Mouse (Mus musculus) midbrain, postnatal 0 days (tissue): ENCODE results near the gene Plch2. TPM values are rescaled to one million over a fixed set of nuclear protein-coding genes. Genes with fewer than 3 reads are reported as not detected.

Experiments
- ATAC-seq: fragments of 200-750 bp; cut with Nextera tagmentation; 2 replicates; pipeline ENCODE4 v1.8.0; 2017; ENCODE audit warnings: moderate number of reproducible peaks, mild to moderate bottlenecking, moderate TSS enrichment, moderate library complexity; ENCODE audit not compliant: low FRiP score
- DNase-seq: peaks from one replicate; pipeline ENCODE4 v3.0.0-alpha.2; 2015; ENCODE audit warnings: low spot score
- H3K27ac ChIP-seq: fragments of 300-500 bp; sonication (generic); 2 replicates; pipeline ENCODE4 v1.5.1; 2014; ENCODE audit warnings: low read depth, mild to moderate bottlenecking, low read length, mixed read lengths
- H3K27me3 ChIP-seq: fragments of 300-500 bp; sonication (generic); 2 replicates; pipeline ENCODE4 v1.6.1; 2014; ENCODE audit warnings: low read length, control low read depth, mixed read lengths; ENCODE audit not compliant: insufficient read depth
- H3K36me3 ChIP-seq: fragments of 300-500 bp; sonication (generic); 2 replicates; pipeline ENCODE4 v1.6.1; 2014; ENCODE audit warnings: low read length, control low read depth, mixed read lengths; ENCODE audit not compliant: insufficient read depth
- H3K4me1 ChIP-seq: fragments of 300-500 bp; sonication (generic); 2 replicates; pipeline ENCODE4 v1.6.1; 2014; ENCODE audit warnings: mild to moderate bottlenecking, control low read depth, antibody characterized with exemption, low read length, mixed read lengths; ENCODE audit not compliant: insufficient read depth
- H3K4me2 ChIP-seq: fragments of 300-500 bp; sonication (generic); 2 replicates; pipeline ENCODE4 v1.6.1; 2014; ENCODE audit warnings: low read depth, mild to moderate bottlenecking, low read length, mixed read lengths; ENCODE audit not compliant: poor library complexity, severe bottlenecking
- H3K4me3 ChIP-seq: fragments of 300-500 bp; sonication (generic); 2 replicates; pipeline ENCODE4 v1.5.1; 2014; ENCODE audit warnings: low read depth, mild to moderate bottlenecking, low read length, moderate library complexity
- H3K9ac ChIP-seq: fragments of 300-500 bp; sonication (generic); replicated peaks from 2 replicates; pipeline ENCODE4 v1.6.1; 2014; ENCODE audit warnings: mild to moderate bottlenecking, low read length, moderate library complexity, mixed read lengths; ENCODE audit not compliant: poor library complexity, severe bottlenecking
- H3K9me3 ChIP-seq: fragments of 300-500 bp; sonication (generic); 2 replicates; pipeline ENCODE4 v1.6.1; 2016; ENCODE audit warnings: low read length, control low read depth
- CTCF ChIP-seq: IDR thresholded peaks from 2 replicates; pipeline ENCODE4 v1.5.1; 2016; ENCODE audit warnings: antibody characterized with exemption, mild to moderate bottlenecking
- WGBS: fragments of 180-500 bp; shearing (Covaris S2); extraction: QIAGEN DNeasy Blood & Tissue Kit; methylation state at CpG from one replicate; pipeline ENCODE4 v1.1.7; 2014; 5-methylcytosine and 5-hydroxymethylcytosine counted together
- polyA plus RNA-seq: library from polyadenylated mRNA; unstranded; fragments of >200 nt; fragmentation: Nextera tagmentation; extraction: Ambion mirVana; gene quantifications from 2 replicates; pipeline ENCODE4 v1.2.1, GENCODE M21; 2015
- total RNA-seq: library from RNA; depleted of rRNA; stranded (reverse); fragments of >200 nt; gene quantifications from 2 replicates; pipeline ENCODE4 v1.2.3, GENCODE M21; 2014

The Plch2 gene
- total and polyA plus RNA-seq, 2 experiments from 2014 or later, result 21.7 to 49.8 TPM

- ATAC-seq, result no peak
- Histone ChIP-seq H3K27me3 (no peaks in the 10 kb centered on the region), H3K4me1 (peaks cover 8% of the 10 kb centered on the region; the same call in 1 of the 2 replicates), H3K27ac (no peak overlapping the region), H3K4me2 (no peak overlapping the region), H3K9me3 (no peaks in the 10 kb centered on the region), H3K9ac (no peak overlapping the region), H3K36me3 (no peaks in the 10 kb centered on the region), H3K4me3 (no peak overlapping the region)
- no peak for TF ChIP-seq CTCF
- 75% methylated on average over 8 of the region's 8 CpGs for WGBS
- no peak for DNase-seq
These were observed 45.1 kb downstream of the Plch2 start for GRCm38 (mm10) chr4:155011312-155012025.

- ATAC-seq, result 0 out of 2 replicates have a peak, but pooled peaks have one; percentile 29
- 64% methylated on average over 5 of the region's 5 CpGs for WGBS
- DNase-seq, result peak; percentile 83
- Histone ChIP-seq H3K27me3 (no peaks in the 10 kb centered on the region), H3K9me3 (no peaks in the 10 kb centered on the region), H3K9ac (no peak overlapping the region), H3K4me2 (no peak overlapping the region), H3K27ac (no peak overlapping the region), H3K4me1 (peaks cover 8% of the 10 kb centered on the region; the same call in 1 of the 2 replicates), H3K4me3 (no peak overlapping the region), H3K36me3 (no peaks in the 10 kb centered on the region; the same call in 1 of the 2 replicates)
- no peak for TF ChIP-seq CTCF
These were observed 45.7 kb downstream of the Plch2 start for GRCm38 (mm10) chr4:155010870-155011269.

GRCm38 (mm10) chr4:155009216-155009615, 47.4 kb downstream of the Plch2 start:
- TF ChIP-seq CTCF, result no peak
- no peak overlapping the region for H3K9ac ChIP-seq
- DNase-seq (no peak), ATAC-seq (no peak)
- H3K36me3 ChIP-seq, result no peaks in the 10 kb centered on the region; the same call in 1 of the 2 replicates
- no peak overlapping the region for H3K4me3 ChIP-seq
- H3K27ac ChIP-seq, result no peak overlapping the region
- no peaks in the 10 kb centered on the region for H3K9me3 ChIP-seq
- no peak overlapping the region for H3K4me2 ChIP-seq
- H3K4me1 ChIP-seq, result peaks cover 4% of the 10 kb centered on the region; the same call in 1 of the 2 replicates
- H3K27me3 ChIP-seq, result no peaks in the 10 kb centered on the region
- WGBS, result 86% methylated on average over 3 of the region's 3 CpGs

- peaks cover 4% of the 10 kb centered on the region; the same call in 1 of the 2 replicates for H3K4me1 ChIP-seq
- no peaks in the 10 kb centered on the region; the same call in 1 of the 2 replicates for H3K36me3 ChIP-seq
- no peak overlapping the region for H3K4me3 ChIP-seq
- DNase-seq (no peak), ATAC-seq (no peak)
- no peak overlapping the region for H3K4me2 ChIP-seq
- no peaks in the 10 kb centered on the region for H3K9me3 ChIP-seq
- no peak overlapping the region for H3K9ac ChIP-seq
- no peak overlapping the region for H3K27ac ChIP-seq
- TF ChIP-seq CTCF, result no peak
- H3K27me3 ChIP-seq, result no peaks in the 10 kb centered on the region
These were observed 48.5 kb downstream of the Plch2 start for GRCm38 (mm10) chr4:155008075-155008474.

- Histone ChIP-seq H3K27me3 (no peaks in the 10 kb centered on the region), H3K9ac (no peak overlapping the region), H3K27ac (no peak overlapping the region), H3K36me3 (no peaks in the 10 kb centered on the region; the same call in 1 of the 2 replicates), H3K4me3 (no peak overlapping the region), H3K4me2 (no peak overlapping the region), H3K9me3 (no peaks in the 10 kb centered on the region), H3K4me1 (peaks cover 4% of the 10 kb centered on the region; the same call in 1 of the 2 replicates)
- TF ChIP-seq CTCF, result no peak
- WGBS, result 84% methylated on average over 3 of the region's 3 CpGs
- ATAC-seq, result no peak
- DNase-seq, result no peak
These were observed 48.9 kb downstream of the Plch2 start for GRCm38 (mm10) chr4:155007641-155008040.

GRCm38 (mm10) chr4:155006296-155006695, 50.3 kb downstream of the Plch2 start:
- Histone ChIP-seq H3K4me2 (no peak overlapping the region), H3K4me1 (no peaks in the 10 kb centered on the region), H3K27ac (no peak overlapping the region), H3K9ac (no peak overlapping the region), H3K9me3 (no peaks in the 10 kb centered on the region), H3K36me3 (peaks cover 5% of the 10 kb centered on the region; the same call in 1 of the 2 replicates), H3K4me3 (no peak overlapping the region), H3K27me3 (no peaks in the 10 kb centered on the region)
- 66% methylated on average over 10 of the region's 10 CpGs for WGBS
- no peak for DNase-seq
- TF ChIP-seq CTCF, result no peak
- no peak for ATAC-seq
